Mouse (Mus musculus) erythroid progenitor cell, adult 5-6 weeks (primary cell): ENCODE data around the gene Col5a1. TPM values are rescaled to one million over a fixed set of nuclear protein-coding genes. Genes with fewer than 3 reads are reported as not detected.

Experiments
- ATAC-seq: replicated peaks from 2 replicates; pipeline ENCODE4 v1.8.0; 2016; ENCODE audit warnings: moderate number of reproducible peaks, mild to moderate bottlenecking, moderate TSS enrichment, inconsistent platforms; ENCODE audit not compliant: poor library complexity, low FRiP score, severe bottlenecking
- total RNA-seq, 2 experiments: library from RNA; stranded (forward) in 1 of 2; stranded (reverse) in 1 of 2; fragments of 150-400 nt in 1 of 2; fragments of 186-747, 209-891 nt in 1 of 2; gene quantifications; 2 replicates each; pipeline versions ENCODE4 v1.2.3 to v1.2.4; 2015 to 2017; ENCODE audit warnings: low replicate concordance in 2 of 2

Gene Col5a1
- total RNA-seq (2015; ENCODE audit: low replicate concordance) (9.4 and 10.9 TPM in 2 replicates), total RNA-seq (2017; ENCODE audit: low replicate concordance) (5.3 and 7.0 TPM in 2 replicates)

- no peak for ATAC-seq
These were observed at the start of gene Col5a1 for GRCm38 (mm10) chr2:27886148-27886551. Gene Col5a1 (plus strand): TSS chr2:27886425.

- no peak for ATAC-seq
These were observed 48.1 kb upstream of the Col5a1 start for GRCm38 (mm10) chr2:27838112-27838511.

GRCm38 (mm10) chr2:27840890-27841289, 45.3 kb upstream of the Col5a1 start:
- ATAC-seq = no peak

GRCm38 (mm10) chr2:27842893-27843292, 43.3 kb upstream of the Col5a1 start:
- no peak for ATAC-seq

- no peak for ATAC-seq
These were observed 41.3 kb upstream of the Col5a1 start for GRCm38 (mm10) chr2:27844885-27845284.

- ATAC-seq = no peak
These were observed 39.2 kb upstream of the Col5a1 start for GRCm38 (mm10) chr2:27847001-27847400.

- no peak for ATAC-seq
These were observed 38.3 kb upstream of the Col5a1 start for GRCm38 (mm10) chr2:27847851-27848435.

GRCm38 (mm10) chr2:27848466-27848865, 37.8 kb upstream of the Col5a1 start:
- no peak for ATAC-seq

- ATAC-seq = no peak
These were observed 27.8 kb upstream of the Col5a1 start for GRCm38 (mm10) chr2:27858348-27858903.

GRCm38 (mm10) chr2:27861576-27862238, 24.5 kb upstream of the Col5a1 start:
- ATAC-seq = no peak

- no peak for ATAC-seq
These were observed 21.5 kb upstream of the Col5a1 start for GRCm38 (mm10) chr2:27864491-27865365.

GRCm38 (mm10) chr2:27870586-27870985, 15.6 kb upstream of the Col5a1 start:
- no peak for ATAC-seq

- ATAC-seq = no peak
These were observed 15.2 kb upstream of the Col5a1 start for GRCm38 (mm10) chr2:27871056-27871455.

GRCm38 (mm10) chr2:27872276-27872675, 13.9 kb upstream of the Col5a1 start:
- no peak for ATAC-seq

- no peak for ATAC-seq
These were observed 13.2 kb upstream of the Col5a1 start for GRCm38 (mm10) chr2:27873030-27873429.

- ATAC-seq = no peak
These were observed 11.6 kb upstream of the Col5a1 start for GRCm38 (mm10) chr2:27874596-27874995.

- ATAC-seq = no peak
These were observed 11.0 kb upstream of the Col5a1 start for GRCm38 (mm10) chr2:27875231-27875630.

- no peak for ATAC-seq
These were observed 10.4 kb upstream of the Col5a1 start for GRCm38 (mm10) chr2:27875786-27876185.

GRCm38 (mm10) chr2:27876724-27877504, 9.3 kb upstream of the Col5a1 start:
- ATAC-seq = no peak

GRCm38 (mm10) chr2:27878066-27878465, 8.2 kb upstream of the Col5a1 start:
- no peak for ATAC-seq
